Mouse (Mus musculus): ENCODE measurements around the gene Tssk2.

Gene Tssk2

DNA sequence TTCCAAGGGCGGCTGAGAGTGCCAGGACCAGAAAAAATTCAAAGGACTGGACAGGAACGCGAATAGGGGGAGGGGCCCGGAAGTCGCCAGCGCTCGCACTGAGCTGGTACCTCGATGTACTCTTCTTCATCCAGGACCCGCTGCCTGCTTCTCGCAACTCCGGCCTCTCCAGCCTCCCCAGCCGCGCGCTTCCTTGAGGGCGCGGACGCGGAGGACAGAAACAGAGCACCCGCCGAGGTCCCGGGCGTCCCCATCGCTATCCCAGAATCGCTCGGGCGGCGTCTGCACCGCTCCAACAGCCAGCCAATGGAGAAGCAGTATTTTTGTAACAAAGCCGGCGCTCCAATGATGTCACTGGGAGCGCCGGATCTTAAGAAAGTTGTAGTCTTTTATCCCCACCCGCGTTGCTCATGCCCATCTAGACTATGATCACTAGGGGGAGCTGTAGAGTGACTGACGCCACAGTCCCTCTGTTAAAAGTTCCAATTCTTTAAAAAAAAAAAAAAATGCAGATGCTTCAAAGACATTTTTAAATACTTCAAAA lies 12.7 kb downstream of the Tssk2 start, which contains the start of gene Ess2:
TSS of gene Ess2 (minus strand) at position 297 of the 544 bp plus-strand sequence.
- DNase-seq: peak; percentile 100

- no peak for DNase-seq
Measured at GRCm38 (mm10) chr16:17914307-17915249, 16.1 kb downstream of the Tssk2 start, which contains the start of gene Gsc2. Gene Gsc2, minus strand, starts transcription at chr16:17915059.

- DNase-seq: no peak
Measured at GRCm38 (mm10) chr16:17920586-17920985, 22.1 kb downstream of the Tssk2 start.

- DNase-seq: peak; percentile 99
Measured at GRCm38 (mm10) chr16:17921325-17922162, 23.1 kb downstream of the Tssk2 start.

DNA sequence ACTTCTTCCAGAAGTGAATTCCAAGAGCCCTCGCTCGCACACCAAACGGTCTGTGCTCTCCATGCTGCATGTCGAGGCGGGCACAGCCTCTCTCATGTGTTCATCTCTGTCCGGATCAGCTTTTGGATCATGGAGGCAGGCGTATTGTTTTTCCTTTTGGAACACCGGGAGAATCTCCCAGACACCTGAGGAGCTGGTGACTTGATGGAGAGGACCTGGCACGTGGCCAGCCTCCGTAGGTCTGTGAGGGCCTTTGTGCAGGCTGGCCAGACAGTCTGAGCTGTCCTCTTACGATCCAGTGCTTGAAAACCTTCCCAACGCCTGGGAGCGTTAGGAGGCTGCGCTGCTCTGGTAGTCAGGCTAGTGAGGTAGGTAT lies 23.7 kb downstream of the Tssk2 start:
- no peak for DNase-seq

- no peak for DNase-seq
Measured at GRCm38 (mm10) chr16:17927351-17928082, 29.1 kb downstream of the Tssk2 start.

- DNase-seq: peak; percentile 98
Measured at GRCm38 (mm10) chr16:17928087-17928580, 29.7 kb downstream of the Tssk2 start, which contains the start of gene Slc25a1. Gene Slc25a1, minus strand, starts transcription at chr16:17928219.

GRCm38 (mm10) chr16:17928627-17929104 lies 30.2 kb downstream of the Tssk2 start:
- DNase-seq: peak; percentile 98

- DNase-seq: peak; percentile 91
Measured at GRCm38 (mm10) chr16:17929211-17929610, 30.8 kb downstream of the Tssk2 start.

- peak; percentile 81 for DNase-seq
Measured at GRCm38 (mm10) chr16:17929631-17930030, 31.2 kb downstream of the Tssk2 start.

DNA sequence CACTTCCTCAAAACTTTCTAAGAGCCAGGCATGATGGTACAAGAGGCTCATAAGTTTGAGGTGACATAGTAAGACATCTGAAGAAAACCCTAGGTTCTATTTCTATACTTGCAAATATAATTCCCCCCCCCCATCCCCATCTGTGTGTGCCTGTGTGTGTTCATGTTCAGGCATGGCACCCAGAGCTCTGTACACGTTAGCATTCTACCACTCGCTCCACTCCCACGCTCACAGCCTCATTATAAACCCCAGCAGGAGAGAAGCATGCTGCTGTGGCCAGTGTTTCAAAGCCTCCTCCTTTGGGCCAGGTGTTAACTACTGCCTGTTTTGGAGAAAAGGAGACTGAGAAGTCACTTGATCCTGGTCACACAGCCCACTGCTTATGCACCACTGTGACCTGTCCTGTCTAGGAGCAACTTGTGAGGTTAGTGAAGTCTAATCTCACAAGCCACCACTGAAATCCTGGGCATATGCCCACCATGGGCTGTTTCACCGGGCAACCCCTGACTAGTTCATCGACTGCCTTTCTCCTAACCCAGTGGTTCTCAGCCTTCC lies 33.5 kb downstream of the Tssk2 start:
- DNase-seq: peak; percentile 76

DNA sequence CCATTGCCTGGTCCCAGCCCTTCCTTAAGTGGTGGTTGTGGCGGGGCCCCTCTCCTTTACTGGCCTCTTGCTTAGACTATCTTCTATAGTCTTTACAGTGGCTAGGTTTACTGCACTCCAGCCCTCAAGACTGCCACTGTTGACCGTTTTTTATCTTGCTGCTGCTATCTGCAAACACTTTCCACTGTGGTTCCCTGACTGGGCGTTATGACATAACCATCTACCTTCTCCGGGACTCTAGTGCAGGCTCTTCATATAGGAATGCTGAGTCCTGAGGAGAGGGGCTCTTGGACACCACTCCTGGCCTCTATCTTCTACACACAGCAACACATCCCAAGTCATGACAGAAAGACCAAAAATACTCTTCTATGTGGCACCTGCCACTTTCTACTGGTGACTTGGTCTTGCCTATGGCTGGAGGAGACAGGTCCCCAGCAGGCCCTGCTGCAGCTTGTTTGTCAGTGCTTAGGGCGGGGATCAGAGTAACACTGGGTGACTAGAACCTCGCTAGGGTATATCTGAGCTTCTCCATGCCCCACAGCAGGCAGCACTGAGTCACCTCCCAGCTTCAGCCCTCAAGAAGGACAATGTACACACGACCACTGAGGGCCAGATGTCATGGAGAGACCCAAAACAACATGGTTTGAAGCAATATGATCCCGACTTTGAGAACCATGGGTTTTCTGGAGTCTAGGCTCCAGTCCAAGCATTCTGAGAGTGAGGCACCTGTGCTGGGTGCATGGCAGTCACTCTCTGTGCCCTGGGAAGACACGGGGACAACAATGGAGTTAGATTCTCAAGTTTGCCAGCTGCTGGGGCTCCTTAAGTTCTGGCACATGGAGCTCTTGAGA lies 35.4 kb downstream of the Tssk2 start:
- peak; percentile 87 for DNase-seq

DNA sequence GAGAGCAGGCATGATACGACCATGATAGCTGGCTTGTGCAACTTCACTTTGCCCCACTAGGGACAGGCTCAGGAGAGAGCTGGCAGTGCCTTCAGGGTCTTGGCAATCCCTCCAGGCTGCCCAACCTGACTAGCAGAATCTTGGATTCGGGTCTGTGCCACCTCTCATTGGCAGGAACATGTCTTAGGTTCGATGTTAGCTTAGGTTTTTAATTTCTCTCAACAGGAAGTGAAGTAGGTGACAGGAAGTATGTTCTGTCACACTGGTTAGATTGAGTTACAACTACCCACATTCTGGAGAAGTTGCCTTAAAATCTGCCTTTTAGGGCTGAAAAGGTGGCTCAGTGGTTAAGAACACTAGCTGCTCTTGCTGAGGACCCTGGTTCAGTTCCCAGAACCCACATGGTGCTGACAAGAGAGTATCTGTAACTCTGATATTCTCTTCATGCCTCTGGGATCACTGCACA lies 36.0 kb downstream of the Tssk2 start:
- DNase-seq: peak; percentile 82

DNA sequence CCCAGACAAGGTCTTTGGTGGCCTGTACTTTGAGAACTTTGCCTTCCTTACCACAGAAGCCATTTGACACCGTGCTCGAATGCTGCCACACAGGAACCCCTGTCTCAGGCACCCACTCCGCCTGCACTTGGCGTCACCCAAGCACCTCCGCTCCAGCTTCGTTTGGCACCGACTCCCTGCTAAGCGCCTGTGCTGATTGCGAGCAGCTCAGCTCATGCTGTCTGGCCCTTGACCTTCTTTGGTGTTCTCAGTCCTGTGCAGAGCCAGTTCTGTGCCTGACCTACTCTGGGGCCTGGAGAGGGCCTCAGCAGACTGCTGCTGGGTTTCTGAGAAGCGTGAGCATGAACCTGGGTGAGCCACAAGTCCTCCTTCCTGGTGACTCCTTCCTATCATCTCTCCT lies 38.3 kb downstream of the Tssk2 start:
- peak; percentile 93 for DNase-seq

GRCm38 (mm10) chr16:17938187-17938586 lies 39.8 kb downstream of the Tssk2 start:
- peak; percentile 55 for DNase-seq

DNA sequence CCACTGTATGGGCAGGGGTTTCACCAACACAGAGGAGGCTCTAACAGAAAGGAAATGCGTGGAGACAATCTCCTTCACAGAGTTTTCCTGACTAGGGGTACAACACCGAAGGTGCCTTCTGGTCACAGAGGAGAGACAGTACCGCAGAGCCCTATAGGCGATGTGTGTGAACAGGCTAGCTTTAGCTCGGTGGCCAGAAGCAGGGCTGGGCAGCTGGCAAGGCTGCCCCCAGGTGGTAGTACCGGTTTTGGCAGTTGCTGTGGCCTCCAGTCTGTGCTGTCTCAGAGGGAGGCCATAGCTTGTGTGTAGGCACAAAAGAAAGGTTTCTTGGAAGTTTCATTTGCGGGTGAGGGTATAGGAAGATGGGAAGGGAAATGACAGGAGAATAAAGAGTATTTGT lies 40.4 kb downstream of the Tssk2 start:
- DNase-seq: peak; percentile 90

DNA sequence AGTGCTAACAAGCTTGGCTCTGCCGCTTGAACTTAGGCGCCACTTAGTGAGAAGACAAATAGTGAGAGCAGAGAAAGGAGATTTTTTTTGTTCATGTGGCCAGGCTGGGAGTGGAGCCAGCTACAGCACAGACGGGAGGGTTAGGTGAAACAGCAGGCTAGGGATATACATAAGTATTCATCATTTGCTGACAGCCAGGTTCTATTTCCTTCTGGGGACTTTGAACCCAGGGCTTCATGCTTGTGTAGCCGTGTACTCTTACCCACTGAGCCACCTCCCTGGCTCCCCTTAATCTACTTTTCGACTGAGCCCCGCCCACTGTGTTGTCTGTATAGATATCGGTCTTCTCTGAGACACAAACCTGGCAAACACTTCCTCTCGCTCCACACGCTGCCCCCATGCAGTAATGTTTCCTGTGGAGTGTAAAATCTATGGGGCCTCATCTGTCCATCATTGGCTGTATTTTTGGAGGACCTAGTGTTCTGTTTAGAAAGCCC lies 40.9 kb downstream of the Tssk2 start:
- peak; percentile 83 for DNase-seq

DNA sequence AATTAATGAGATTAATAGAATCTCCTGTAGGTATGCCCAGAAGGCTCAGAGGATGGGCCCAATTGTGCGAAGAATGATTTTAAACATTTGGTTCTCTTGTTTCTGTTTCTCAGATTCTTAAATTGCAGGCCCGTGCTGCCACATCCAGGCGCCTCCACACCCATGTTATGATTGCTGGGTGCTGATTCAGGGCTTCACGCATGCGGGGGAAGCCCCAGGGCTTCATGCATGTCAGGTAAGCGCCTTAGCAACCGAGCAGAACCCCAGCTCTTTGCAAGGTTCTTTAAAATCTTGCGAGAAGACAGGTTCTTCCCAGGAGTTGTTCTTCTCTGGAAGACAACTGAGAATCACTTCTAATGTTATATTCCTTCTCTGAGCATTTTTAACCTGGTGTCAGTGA lies 45.0 kb downstream of the Tssk2 start:
- DNase-seq: peak; percentile 54

GRCm38 (mm10) chr16:17945081-17945831 lies 46.8 kb downstream of the Tssk2 start:
- peak; percentile 85 for DNase-seq

Measured in heart, adult 11 months (tissue).